Mouse (Mus musculus): Measurements from ENCODE around the gene Rhcg.

Gene Rhcg

GRCm38 (mm10) chr7:79555368-79556034, 62.0 kb downstream of the Rhcg start:
- in situ Hi-C loops (cut with MboI; ENCODE audit: low sequenced_read_pairs): loop anchor here (10.0 kb wide), 1 partner anchor 61 kb away; no protein-coding TSS in a partner anchor

- in situ Hi-C loops (cut with MboI; ENCODE audit: low sequenced_read_pairs): loop anchor here (10.0 kb wide), 1 partner anchor 58 kb away; no protein-coding TSS in a partner anchor
Observed at GRCm38 (mm10) chr7:79552702-79553101, 64.8 kb downstream of the Rhcg start.

GRCm38 (mm10) chr7:79548893-79549555, 68.4 kb downstream of the Rhcg start:
- in situ Hi-C loops (cut with MboI; ENCODE audit: low sequenced_read_pairs): no loop called here

GRCm38 (mm10) chr7:79547092-79547491, 70.4 kb downstream of the Rhcg start:
- in situ Hi-C loops (cut with MboI; ENCODE audit: low sequenced_read_pairs): no loop called here

- in situ Hi-C loops (cut with MboI; ENCODE audit: low sequenced_read_pairs): no loop called here
Observed at GRCm38 (mm10) chr7:79545066-79545400, 72.4 kb downstream of the Rhcg start.

- in situ Hi-C loops (cut with MboI; ENCODE audit: low sequenced_read_pairs): no loop called here
Observed at GRCm38 (mm10) chr7:79544281-79545065, 73.0 kb downstream of the Rhcg start.

All from CH12F3 (cell line).